Mouse (Mus musculus) stomach, postnatal 0 days (tissue): Measurements from ENCODE around the gene Hoxb3. TPM values are rescaled to one million over a fixed set of nuclear protein-coding genes. Genes with fewer than 3 reads are reported as not detected.

Experiments used
- ATAC-seq: fragments of 200-750 bp; cut with Nextera tagmentation; 2 replicates; pipeline ENCODE4 v1.8.0; 2017; ENCODE audit not compliant: low FRiP score, low TSS enrichment
- DNase-seq: peaks from one replicate; pipeline ENCODE4 v3.0.0-alpha.2; 2016; ENCODE audit warnings: low spot score
- H3K27ac ChIP-seq: fragments of 300-500 bp; sonication (generic); replicated peaks from 2 replicates; pipeline ENCODE4 v1.5.1; 2014; ENCODE audit warnings: mild to moderate bottlenecking, control low read depth
- H3K27me3 ChIP-seq: fragments of 300-500 bp; sonication (generic); 2 replicates; pipeline ENCODE4 v1.6.1; 2014; ENCODE audit warnings: low read length; ENCODE audit not compliant: control insufficient read depth, insufficient read depth
- H3K36me3 ChIP-seq: fragments of 300-500 bp; sonication (generic); 2 replicates; pipeline ENCODE4 v1.6.1; 2014; ENCODE audit warnings: low read length, mixed read lengths; ENCODE audit not compliant: control insufficient read depth, insufficient read depth
- H3K4me1 ChIP-seq: fragments of 300-500 bp; sonication (generic); replicated peaks from 2 replicates; pipeline ENCODE4 v1.6.1; 2014; ENCODE audit warnings: antibody characterized with exemption; ENCODE audit not compliant: control insufficient read depth, insufficient read depth
- H3K4me2 ChIP-seq: fragments of 300-500 bp; sonication (generic); replicated peaks from 2 replicates; pipeline ENCODE4 v1.6.1; 2014; ENCODE audit warnings: low read depth, mild to moderate bottlenecking, control low read depth, moderate library complexity
- H3K4me3 ChIP-seq: fragments of 300-500 bp; sonication (generic); 2 replicates; pipeline ENCODE4 v1.5.1; 2014; ENCODE audit warnings: low read depth, low read length, control low read depth
- H3K9ac ChIP-seq: fragments of 300-500 bp; sonication (generic); 2 replicates; pipeline ENCODE4 v1.6.1; 2014; ENCODE audit warnings: mild to moderate bottlenecking, low read length, control low read depth, mixed read lengths
- H3K9me3 ChIP-seq: fragments of 300-500 bp; sonication (generic); 2 replicates; pipeline ENCODE4 v1.6.1; 2016; ENCODE audit warnings: low read length; ENCODE audit not compliant: control insufficient read depth
- CTCF ChIP-seq: IDR thresholded peaks from 2 replicates; pipeline ENCODE4 v1.5.1; 2016; ENCODE audit warnings: antibody characterized with exemption, low read depth, mild to moderate bottlenecking, moderate library complexity
- EP300 ChIP-seq: optimal IDR thresholded peaks from 2 replicates; pipeline ENCODE3; 2016; ENCODE audit warnings: antibody characterized with exemption
- WGBS: fragments of 180-500 bp; shearing (Covaris S2); extraction: QIAGEN DNeasy Blood & Tissue Kit; methylation state at CpG from one replicate; pipeline ENCODE4 v1.1.7; 2014; 5-methylcytosine and 5-hydroxymethylcytosine counted together
- polyA plus RNA-seq: library from polyadenylated mRNA; unstranded; fragments of >200 nt; fragmentation: Nextera tagmentation; extraction: Ambion mirVana; gene quantifications from 2 replicates; pipeline ENCODE4 v1.2.1, GENCODE M21; 2015

Gene Hoxb3
- polyA plus RNA-seq, 1 experiment from 2014 or later, result 0.97 TPM

- Histone ChIP-seq H3K9me3 (no peaks in the 10 kb centered on the region), H3K4me2 (peak within 1 kb of the TSS; percentile 54), H3K27ac (peak within 1 kb of the TSS; percentile 59), H3K9ac (peak within 1 kb of the TSS; percentile 53), H3K4me3 (peak within 1 kb of the TSS; percentile 41), H3K27me3 (peaks cover 19% of the 10 kb centered on the region), H3K4me1 (0 out of 2 replicates have a peak, but pooled peaks cover 2% of the 10 kb centered on the region), H3K36me3 (no peaks in the 10 kb centered on the region)
- DNase-seq (no peak), ATAC-seq (no peak)
- 19% methylated on average over 22 of the region's 22 CpGs for WGBS
- TF ChIP-seq CTCF (no peak), EP300 (no peak)
These were observed 31.2 kb upstream of the Hoxb3 start, which contains the start of gene Hoxb6 for GRCm38 (mm10) chr11:96291681-96292564. Hoxb6 (plus strand) TSS chr11:96292476.

DNA sequence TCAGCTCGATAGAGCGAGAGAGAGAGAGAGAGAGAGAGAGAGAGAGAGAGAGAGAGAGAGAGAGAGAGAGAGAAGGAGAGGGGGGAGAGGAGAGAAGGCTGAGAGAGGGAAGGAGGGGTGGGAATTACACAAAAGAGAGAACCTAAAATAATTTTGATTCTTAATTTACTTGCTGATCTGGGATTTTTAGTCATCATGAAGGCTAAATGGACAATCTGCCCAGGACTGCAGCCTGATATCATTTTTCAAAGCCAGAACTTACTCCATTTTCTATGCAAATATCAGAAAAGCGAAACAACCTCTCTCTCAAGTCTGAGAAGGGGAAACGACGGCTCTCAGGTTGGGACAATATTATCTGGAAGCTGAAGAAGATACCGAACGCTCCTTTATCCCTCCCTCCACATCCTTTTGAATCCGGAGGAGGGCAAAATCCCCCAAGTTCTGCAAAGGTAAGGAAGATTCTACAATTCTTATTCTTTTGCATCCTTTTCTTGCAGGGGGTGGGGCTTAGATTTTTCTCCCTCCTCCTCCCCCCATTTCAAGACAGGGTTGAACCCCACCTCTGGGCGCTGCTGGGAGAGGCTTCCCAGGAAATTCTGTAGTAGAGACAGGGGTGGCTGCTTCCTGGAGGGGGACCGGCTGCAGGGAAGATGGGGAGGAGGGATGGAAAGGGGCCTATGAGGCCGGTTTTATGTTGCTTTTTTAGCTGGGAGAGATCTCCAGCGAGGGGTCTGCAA is 30.4 kb upstream of the Hoxb3 start:
- Histone ChIP-seq H3K4me3 (peak overlapping the region; percentile 41), H3K27me3 (peaks cover 19% of the 10 kb centered on the region), H3K9ac (peak overlapping the region; percentile 53), H3K4me2 (peak overlapping the region; percentile 54), H3K36me3 (no peaks in the 10 kb centered on the region), H3K4me1 (no peaks in the 10 kb centered on the region), H3K27ac (peak overlapping the region; percentile 46), H3K9me3 (no peaks in the 10 kb centered on the region)
- no peak for ATAC-seq
- no peak for DNase-seq
- TF ChIP-seq CTCF, result no peak
- no peak for TF ChIP-seq EP300
- 19% methylated on average over 12 of the region's 12 CpGs for WGBS

- Histone ChIP-seq H3K27me3 (peaks cover 17% of the 10 kb centered on the region), H3K9me3 (no peaks in the 10 kb centered on the region), H3K36me3 (no peaks in the 10 kb centered on the region), H3K27ac (peak overlapping the region; percentile 46), H3K4me3 (peak overlapping the region; percentile 41), H3K4me1 (no peaks in the 10 kb centered on the region), H3K9ac (peak overlapping the region; percentile 53), H3K4me2 (peak overlapping the region; percentile 54)
- TF ChIP-seq EP300 (no peak), CTCF (no peak)
- no peak for ATAC-seq
- no peak for DNase-seq
- WGBS, result 16% methylated on average over 22 of the region's 22 CpGs
These were observed 29.7 kb upstream of the Hoxb3 start for GRCm38 (mm10) chr11:96293302-96293921.

DNA sequence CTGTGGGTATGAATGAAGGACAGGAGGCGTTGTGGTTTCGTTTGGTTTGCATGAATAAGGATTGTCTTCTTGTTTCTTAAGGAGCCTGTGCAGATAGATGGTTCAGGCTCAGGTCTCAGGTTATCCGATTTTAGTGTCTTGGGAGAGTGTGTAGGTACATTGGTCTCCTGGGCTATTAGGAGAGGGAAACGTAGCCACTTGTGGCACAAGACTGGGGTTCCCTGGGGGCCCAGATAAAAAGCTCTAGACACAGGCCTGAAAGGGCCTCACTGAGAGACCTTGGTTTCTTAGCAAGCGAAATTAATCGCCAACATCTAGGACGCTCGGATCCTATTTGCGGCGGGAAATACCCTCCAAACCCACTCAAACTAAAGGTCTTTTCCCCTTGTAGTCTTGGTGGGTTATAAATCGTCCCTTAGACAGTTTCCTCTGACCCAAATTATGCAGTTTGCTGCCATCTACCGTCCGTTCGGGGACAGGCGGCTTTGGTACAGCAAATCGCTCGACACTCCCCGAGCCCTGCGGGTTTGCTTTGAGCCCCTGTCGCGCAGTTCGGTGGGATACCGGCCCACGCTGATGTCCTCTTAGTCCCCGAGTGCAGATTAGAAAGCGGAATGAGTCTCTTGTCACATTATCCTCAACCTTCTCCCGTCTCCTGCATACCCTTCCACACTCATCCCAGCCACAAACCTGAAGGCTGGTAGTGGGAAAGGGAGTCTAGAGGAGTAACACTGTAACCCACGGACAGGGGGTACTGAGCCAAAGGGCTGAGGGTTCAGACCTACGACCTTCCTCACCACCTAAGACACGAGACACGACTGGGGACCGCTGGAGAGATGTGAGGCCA is 28.7 kb upstream of the Hoxb3 start:
- Histone ChIP-seq H3K4me1 (no peaks in the 10 kb centered on the region), H3K4me2 (peak overlapping the region; percentile 54), H3K9me3 (no peaks in the 10 kb centered on the region), H3K27me3 (peaks cover 17% of the 10 kb centered on the region), H3K27ac (0 out of 2 replicates have a peak overlapping the region, but pooled peaks have one; percentile 24), H3K9ac (peak overlapping the region; percentile 48; the same call in 1 of the 2 replicates), H3K36me3 (no peaks in the 10 kb centered on the region), H3K4me3 (peak overlapping the region; percentile 41)
- 3% methylated on average over 32 of the region's 32 CpGs for WGBS
- no peak for TF ChIP-seq EP300
- peak; percentile 87 for TF ChIP-seq CTCF
- DNase-seq (peak; percentile 76), ATAC-seq (no peak)
